Mouse (Mus musculus): ENCODE results near the gene Ccdc183.
A peak's percentile ranks its signal among the peaks of the same experiment; 100 is the strongest.

Gene Ccdc183

DNA sequence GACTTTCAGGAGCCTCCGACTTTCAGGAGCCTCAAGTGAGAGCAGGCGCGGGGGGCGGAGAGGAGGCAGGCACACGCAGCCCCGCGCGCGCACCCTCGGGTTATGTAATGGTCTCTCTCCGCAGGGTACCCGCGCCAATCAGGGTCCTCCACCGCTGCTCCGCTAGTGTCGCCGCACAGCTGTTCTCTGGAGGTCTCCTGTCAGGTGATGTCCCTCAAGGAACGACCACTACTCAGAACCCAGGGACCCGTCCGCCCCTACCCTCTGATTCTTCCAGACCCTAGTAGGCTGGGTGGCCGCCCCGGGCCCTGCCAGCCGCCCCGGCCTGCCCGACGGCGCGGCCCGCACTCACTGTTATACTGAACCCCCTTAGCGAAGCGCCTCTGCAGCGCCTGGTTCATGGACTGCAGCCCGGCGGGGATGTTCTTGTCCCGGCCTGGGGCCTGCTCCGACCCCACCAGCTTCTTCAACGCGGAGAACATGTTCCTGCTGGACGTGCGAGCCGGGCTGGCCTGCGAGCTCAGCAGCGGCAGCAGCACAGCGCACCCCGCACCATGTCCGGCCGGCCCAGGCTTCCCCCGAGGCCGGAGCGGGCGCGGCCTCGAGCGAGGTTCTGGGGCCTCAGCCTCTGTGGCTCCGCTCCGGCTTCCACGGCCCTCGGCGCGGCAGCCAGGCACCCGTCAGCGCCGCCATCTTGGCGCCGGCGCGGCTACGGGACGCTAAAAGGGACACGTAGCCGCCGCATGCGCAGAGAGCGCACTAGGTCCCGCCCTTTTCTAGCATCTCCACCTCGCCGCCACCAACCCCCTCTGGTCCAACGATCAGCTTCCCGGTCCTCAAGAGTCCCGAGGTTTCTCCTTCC, 9.5 kb downstream of the Ccdc183 start, which contains the start of gene Rabl6:
Rabl6 (minus strand) TSS at position 761 of the 862 bp plus-strand sequence.
- peak; percentile 90 for DNase-seq

DNA sequence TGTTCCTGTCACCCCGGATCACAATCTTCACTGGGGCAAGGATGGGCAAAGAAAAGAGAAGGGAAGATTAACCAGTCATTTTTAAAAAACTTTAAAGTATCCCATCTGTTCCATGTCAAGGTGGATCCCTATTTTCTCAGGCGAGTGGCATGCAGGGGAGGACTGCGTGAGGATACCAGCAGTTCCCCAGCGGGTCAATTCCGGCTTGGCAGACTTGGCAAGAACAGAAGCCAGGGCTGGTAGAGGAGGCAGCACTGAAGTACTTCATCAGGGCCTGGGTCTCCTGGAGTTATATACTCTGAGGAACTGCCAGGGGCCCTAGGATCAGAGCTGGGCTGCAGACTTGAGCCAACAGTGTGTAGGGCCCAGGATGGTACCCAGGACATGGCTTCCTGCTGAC, 15.0 kb downstream of the Ccdc183 start:
- DNase-seq = peak; percentile 48

DNA sequence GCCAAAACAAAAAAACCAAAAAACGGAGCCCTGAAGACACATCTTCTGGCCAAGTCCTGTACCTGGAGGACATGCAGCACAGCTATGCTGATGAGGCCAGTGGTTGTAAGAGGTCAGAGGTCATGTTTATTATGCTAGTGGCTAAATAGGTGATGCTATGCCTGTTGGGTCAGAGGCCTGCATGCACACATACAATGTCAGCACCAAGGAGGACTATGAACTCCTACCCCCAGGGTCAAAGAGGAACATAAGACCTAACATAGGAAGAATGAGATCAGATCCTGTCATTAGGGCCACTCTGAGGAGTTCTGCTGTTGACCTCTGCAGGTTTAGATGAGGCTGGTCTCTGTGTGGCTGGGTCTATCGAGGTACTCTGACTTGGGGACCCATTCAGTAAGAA, 17.4 kb downstream of the Ccdc183 start:
- DNase-seq = no peak

- DNase-seq = no peak
Observed at GRCm38 (mm10) chr2:25598749-25599148, 18.7 kb downstream of the Ccdc183 start.

DNA sequence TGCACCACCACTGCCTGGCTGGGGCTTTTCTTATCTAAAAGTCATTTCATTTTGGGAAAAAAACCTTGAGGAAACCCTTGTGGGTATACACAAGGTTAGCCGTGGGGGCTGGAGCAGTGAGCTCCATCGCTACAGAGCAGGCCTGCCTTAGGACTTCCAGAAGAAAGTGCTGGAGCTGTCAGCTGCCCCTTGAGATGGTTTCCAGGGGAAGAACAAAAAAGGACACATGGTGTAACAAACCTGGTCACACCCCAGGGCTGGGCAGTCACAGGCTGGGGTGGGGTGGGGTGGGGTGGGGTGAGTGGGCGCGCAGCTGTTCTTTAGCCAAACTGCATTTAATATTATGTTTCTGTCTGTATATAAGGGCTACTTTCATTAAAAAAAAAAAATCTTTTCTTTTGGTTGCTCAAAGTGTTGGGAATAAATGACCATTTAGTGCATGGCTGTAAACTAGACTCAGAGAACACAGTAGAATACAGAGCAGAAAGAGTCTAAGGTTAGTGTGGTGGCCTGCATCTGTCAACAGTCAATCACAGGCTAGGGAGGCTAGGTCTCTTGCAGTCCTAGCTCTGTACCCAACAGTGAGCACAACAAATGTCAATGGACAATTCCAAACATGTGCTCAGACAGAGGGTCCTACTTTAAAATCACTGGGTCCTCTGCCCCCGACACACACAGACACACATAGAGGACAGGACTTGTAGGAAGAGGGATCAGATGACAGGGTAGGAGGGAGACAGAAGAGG, 20.5 kb downstream of the Ccdc183 start:
- DNase-seq = no peak

DNA sequence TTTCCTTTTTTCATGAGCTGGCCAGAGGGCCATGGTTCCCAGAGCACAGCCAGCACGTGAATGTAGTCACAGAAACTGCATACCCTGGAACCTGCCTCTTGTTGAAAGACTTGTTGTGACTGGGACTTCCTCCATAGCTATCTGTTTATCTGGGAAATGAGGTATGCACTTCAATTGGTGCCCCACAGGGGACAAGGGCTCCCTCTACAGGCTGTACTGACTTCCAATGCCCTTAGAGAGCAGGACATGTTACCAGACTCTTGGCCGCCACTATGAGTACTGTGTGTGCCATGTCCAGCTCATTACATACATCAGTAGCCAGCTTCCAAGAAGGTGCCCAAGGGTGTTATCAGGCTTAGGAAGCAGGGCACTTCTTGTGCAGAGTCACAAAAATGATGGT, 25.6 kb downstream of the Ccdc183 start:
- peak; percentile 45 for DNase-seq

DNA sequence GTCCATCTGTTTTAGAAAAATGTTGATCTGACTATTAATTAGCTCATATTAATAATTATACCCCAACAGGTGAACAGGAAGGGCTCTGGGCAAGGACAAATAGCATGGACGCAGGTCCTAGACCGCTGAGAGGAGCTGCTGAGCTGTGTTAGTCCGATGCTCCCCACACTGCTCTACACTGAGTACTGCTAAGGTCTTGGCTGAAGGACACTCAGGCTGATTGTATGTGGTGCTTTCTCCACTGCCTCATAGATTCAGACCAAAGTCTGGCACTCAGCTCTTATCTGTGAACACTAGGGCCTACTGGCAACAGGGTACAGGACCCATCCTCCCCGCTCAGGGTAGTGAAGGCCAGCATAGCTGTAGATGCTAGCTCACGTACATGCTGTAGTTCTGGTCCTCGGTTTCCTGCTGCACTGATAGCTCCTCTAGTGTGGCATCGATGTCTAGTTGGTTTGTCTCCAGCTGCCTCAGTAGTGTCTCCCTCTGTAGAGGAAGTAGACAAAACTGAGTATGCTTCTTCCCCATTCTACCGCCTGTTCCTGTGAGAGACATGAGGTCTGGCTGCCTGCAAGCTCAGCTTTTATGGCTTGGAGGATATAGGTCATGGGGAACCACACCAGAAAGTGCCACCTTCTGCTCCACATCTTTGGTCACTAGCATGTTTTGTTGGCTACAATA, 29.1 kb downstream of the Ccdc183 start:
- DNase-seq = peak; percentile 23

DNA sequence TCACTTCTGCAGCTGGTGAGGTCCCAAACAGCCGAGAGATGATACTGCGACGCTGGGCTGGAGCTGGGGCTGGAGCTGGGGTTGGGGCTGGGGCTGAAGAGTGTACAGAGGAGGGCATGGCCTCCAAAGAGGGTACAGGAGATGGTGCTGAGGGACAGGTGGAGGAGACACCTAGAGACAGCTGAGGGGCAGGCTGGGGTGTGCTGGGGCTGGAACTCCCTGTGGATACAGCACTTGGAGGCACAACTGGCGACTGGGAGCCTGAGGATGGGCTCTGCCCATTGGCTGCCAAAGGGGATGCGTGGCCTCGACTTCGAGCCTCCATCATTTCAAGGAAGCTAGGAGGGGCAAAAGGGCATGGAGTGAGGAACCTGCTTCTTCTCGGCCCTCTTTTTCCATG, 30.2 kb downstream of the Ccdc183 start:
- no peak for DNase-seq

DNA sequence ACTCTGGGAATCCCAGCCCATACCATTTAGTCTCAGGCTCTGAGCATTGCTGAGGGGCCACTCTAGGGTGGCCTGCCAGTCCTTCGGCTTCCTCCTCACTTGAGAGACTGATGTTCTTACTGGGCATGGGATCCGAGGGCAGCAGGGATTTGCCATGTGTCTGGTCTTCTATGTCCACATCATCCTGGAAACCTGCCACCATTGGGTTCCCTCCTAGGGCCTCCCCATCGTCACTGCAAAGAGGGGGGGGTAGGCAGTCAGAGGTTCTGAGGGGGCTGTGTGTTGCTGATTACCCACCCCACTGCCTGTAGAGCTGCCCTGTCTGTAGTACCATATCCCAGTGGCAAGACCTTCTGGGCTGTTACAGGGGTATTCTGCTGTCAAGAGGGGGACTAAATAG, 31.9 kb downstream of the Ccdc183 start:
- DNase-seq = no peak

DNA sequence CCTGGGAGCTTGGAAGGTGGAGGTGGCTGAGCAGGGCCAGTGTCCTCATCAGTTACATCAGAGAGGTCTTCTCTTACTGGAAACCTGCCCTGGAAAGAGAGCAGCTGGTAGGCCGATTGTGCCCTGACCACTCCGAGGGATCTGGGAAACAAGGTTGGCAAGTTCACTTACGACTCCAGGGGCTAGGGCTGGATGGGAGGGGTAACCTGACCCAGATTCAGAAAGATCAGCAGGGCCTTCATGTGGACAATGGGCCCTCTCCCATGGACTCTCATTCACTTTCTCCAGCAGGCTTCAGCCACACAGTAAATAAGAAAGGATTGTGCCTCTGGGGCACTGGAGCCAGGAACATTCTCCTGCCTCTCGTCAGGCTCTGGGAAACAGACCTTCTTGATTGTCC, 32.6 kb downstream of the Ccdc183 start:
- peak; percentile 59 for DNase-seq

DNA sequence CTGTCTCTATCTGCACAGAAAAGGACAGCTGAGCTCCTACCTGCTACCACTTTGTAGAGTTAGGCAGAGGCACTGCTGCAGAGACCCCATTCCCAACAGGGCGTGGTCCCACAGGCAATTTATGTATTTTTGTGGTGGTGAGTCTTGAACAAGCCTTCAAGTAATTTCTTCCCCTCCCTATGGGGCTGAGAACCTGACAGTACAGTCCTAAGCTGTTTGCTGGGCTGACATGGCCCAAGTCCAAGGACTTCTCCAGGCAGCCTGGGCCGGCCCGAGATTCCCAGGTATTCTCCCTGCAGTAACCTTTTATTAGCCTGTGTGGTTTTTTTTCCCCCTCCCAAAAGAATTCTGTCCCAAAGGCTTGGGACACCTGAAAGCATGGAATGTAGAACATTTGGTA, 33.3 kb downstream of the Ccdc183 start:
- peak; percentile 68 for DNase-seq

DNA sequence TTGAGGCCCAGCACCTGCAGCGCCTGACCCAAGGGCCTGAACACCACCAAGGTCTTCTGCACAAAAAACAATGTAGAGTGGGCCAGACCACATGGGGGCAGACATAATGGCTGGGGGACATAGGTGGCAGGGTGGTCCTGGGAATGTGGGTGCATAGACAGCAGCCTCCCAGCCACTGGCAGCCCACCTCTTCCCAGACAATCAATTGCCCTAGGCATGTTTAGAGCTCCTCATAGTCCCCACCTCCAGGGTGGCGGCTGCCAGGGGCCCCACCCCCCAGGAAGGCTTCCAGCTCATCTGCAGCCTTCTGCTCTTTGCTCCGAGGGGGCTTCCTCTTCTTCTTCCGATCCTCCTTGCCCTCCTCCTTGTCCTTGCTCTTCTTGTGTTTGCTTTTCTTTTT, 33.9 kb downstream of the Ccdc183 start:
- DNase-seq = peak; percentile 67

- peak; percentile 73 for DNase-seq
Observed at GRCm38 (mm10) chr2:25583120-25583481, 34.4 kb downstream of the Ccdc183 start.

GRCm38 (mm10) chr2:25582466-25583119, 34.9 kb downstream of the Ccdc183 start:
- DNase-seq = peak; percentile 81

- peak; percentile 97 for DNase-seq
Observed at GRCm38 (mm10) chr2:25581901-25582301, 35.6 kb downstream of the Ccdc183 start.

- peak; percentile 92 for DNase-seq
Observed at GRCm38 (mm10) chr2:25581294-25581864, 36.1 kb downstream of the Ccdc183 start, which contains the start of gene Ajm1. TSS of gene Ajm1 (minus strand) at chr2:25581757.

DNA sequence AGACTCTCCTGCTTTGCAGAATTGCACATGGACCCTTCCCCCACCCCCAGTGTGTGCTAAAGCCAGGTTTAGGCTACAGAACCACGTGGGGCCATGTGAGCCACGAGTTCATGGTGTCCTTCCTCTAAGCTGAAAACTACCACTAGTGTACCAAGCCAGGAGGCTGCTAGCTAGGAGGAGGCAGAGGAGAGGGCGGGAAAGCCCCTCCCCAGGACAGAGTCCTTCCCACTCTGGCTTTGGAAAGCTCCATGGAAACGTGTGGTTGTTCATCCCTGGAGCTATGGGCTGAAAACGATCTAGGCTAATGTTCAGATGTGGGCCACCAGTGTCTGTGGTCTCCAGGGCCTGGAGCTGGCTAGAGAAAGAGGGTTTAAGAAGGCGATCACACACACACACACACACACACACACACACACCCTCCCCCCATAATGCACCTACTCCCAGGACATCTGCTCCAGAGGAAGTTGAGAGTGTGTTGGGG, 36.8 kb downstream of the Ccdc183 start:
- DNase-seq = peak; percentile 78

GRCm38 (mm10) chr2:25579737-25580460, 37.6 kb downstream of the Ccdc183 start:
- peak; percentile 87 for DNase-seq

DNA sequence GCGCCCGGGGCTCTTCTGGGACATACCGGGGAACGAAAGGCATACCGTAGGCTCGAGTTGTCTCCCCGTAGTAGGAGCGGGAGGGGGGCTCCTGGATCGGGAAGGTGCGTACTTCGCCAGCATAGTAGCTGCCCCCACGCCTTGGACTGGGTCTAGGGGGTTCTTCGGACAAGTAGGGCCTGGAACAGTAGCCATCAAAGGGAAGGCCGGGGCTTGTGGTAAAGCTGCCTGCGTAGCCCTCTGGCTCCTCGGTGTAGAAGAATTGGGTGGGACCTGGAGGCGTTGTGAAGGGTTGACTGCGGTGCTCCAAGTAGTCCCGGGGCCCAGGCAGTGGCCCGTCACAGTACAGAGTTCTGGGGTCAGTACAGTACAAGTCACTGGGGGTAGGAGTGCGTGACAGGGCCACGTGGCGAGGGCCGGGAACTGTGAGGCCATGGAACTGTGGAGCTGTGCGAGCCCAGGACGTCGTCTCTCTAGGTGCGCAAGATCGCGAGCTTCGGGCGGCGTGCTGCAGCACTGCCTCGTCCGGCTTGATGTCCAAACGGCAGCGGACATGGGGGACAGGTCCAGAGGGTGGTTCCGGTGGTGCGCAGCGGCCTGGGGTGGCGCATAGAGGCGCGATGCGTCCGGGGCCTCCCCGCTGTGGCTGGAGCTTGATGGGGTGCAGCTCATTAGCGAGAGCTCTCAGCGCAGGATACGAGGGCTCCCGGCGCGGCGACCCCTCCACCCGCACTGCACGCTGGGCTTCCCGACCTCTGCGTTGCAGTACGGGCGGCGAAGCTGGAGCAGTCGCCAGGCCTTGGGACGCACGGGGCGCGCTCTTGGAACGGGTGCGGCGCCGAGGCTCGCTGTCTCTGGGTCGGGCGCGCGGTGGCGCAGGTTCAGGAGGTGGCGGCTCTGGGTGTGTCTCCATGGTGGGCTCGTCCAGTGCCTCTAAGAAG, 38.4 kb downstream of the Ccdc183 start:
- DNase-seq = peak; percentile 80
